In genomic region chr1:164353443-164353842, GRCm38 (mm10) we compare ENCODE assay signal across 26 mouse cellular contexts. TPM values are rescaled to one million over a fixed set of nuclear protein-coding genes. Genes with fewer than 3 reads are reported as not detected.
DNase-seq lines count a peak whose midpoint lies in the region; ATAC-seq and TF ChIP-seq lines count a peak whose summit lies in the region.
"Had no signal": no experiment of that assay in that cellular context is flagged by ENCODE, and none has a peak within 500 bp of the region (broad histone marks: within the 10 kb centered on the region; RNA-seq: fewer than 3 reads in every experiment).

No protein-coding gene starts in this region.

- H3K9ac ChIP-seq in intestine, embryonic 15.5 days, result no peak overlapping the region
- no peak overlapping the region for H3K9ac ChIP-seq in stomach, embryonic 15.5 days
- H3K9ac ChIP-seq: forebrain, embryonic 13.5 days; heart, embryonic 12.5 days; limb, embryonic 12.5 days had no signal

- peak overlapping the region; percentile 16 for H3K27ac ChIP-seq in layer of hippocampus, adult 2 months
- H3K27ac ChIP-seq in intestine, embryonic 15.5 days, result peak overlapping the region; percentile 64
- H3K27ac ChIP-seq in stomach, embryonic 15.5 days, result peak overlapping the region; percentile 63
- no peak overlapping the region for H3K27ac ChIP-seq in left cerebral cortex, adult 2 months
- H3K27ac ChIP-seq: forebrain, embryonic 13.5 days; hindbrain, postnatal 0 days; kidney, postnatal 0 days; limb, embryonic 12.5 days; midbrain, embryonic 10.5 days had no signal

- H3K9me3 ChIP-seq in intestine, embryonic 15.5 days, result no peaks in the 10 kb centered on the region
- no peaks in the 10 kb centered on the region for H3K9me3 ChIP-seq in stomach, embryonic 15.5 days
- H3K9me3 ChIP-seq: forebrain, embryonic 13.5 days; heart, embryonic 12.5 days; limb, embryonic 12.5 days; midbrain, embryonic 10.5 days had no signal

- H3K4me3 ChIP-seq in layer of hippocampus, adult 2 months, result no peak overlapping the region
- H3K4me3 ChIP-seq in intestine, embryonic 15.5 days (replicated peaks), result no peak overlapping the region
- H3K4me3 ChIP-seq in stomach, embryonic 15.5 days (replicated peaks), result no peak overlapping the region
- no peak overlapping the region for H3K4me3 ChIP-seq in left cerebral cortex, adult 2 months
- H3K4me3 ChIP-seq: forebrain, embryonic 13.5 days; heart, embryonic 12.5 days; limb, embryonic 12.5 days; midbrain, embryonic 10.5 days had no signal

- H3K4me1 ChIP-seq in intestine, embryonic 15.5 days (replicated peaks), result no peaks in the 10 kb centered on the region
- no peaks in the 10 kb centered on the region for H3K4me1 ChIP-seq in stomach, embryonic 15.5 days
- H3K4me1 ChIP-seq: forebrain, embryonic 13.5 days; limb, embryonic 12.5 days; midbrain, embryonic 10.5 days had no signal

- H3K27me3 ChIP-seq in intestine, embryonic 15.5 days (replicated peaks), result no peaks in the 10 kb centered on the region
- no peaks in the 10 kb centered on the region for H3K27me3 ChIP-seq in stomach, embryonic 15.5 days (replicated peaks)
- H3K27me3 ChIP-seq: forebrain, embryonic 13.5 days; heart, embryonic 12.5 days; limb, embryonic 12.5 days had no signal

- no peak overlapping the region for H3K4me2 ChIP-seq in intestine, embryonic 15.5 days (replicated peaks)
- H3K4me2 ChIP-seq in stomach, embryonic 15.5 days, result no peak overlapping the region
- H3K4me2 ChIP-seq: forebrain, embryonic 13.5 days; heart, embryonic 12.5 days; limb, embryonic 12.5 days; liver, embryonic 11.5 days had no signal

- WGBS in intestine, embryonic 15.5 days, result 58% methylated on average over 3 of the region's 3 CpGs
- WGBS in stomach, embryonic 15.5 days, result 60% methylated on average over 3 of the region's 3 CpGs

- TF ChIP-seq CTCF in layer of hippocampus, adult 2 months (conservative IDR thresholded peaks at IDR 0.05), result no peak
- TF ChIP-seq CTCF in brain, embryonic 14.5 days (IDR thresholded peaks at IDR 0.05; ENCODE audit: borderline replicate concordance, extremely low read depth, insufficient read depth, insufficient read length), result no peak
- TF ChIP-seq CTCF in left cerebral cortex, adult 2 months (IDR thresholded peaks at IDR 0.05), result no peak

- no peaks in the 10 kb centered on the region for H3K36me3 ChIP-seq in intestine, embryonic 15.5 days
- H3K36me3 ChIP-seq in stomach, embryonic 15.5 days, result peaks cover under 1% of the 10 kb centered on the region; the same call in 1 of the 2 replicates

- intact Hi-C loops in heart, postnatal 14 days (cut with DNase I), result no loop called here
- intact Hi-C loops in left cerebral cortex, adult 2 months (cut with DNase I), result no loop called here

- no peak for TF ChIP-seq POLR2A in brain, embryonic 14.5 days (IDR thresholded peaks at IDR 0.05; ENCODE audit: borderline replicate concordance, extremely low read depth, insufficient read depth, insufficient read length, poor library complexity, severe bottlenecking)

- no peak for DNase-seq in layer of hippocampus, adult 2 months (ENCODE audit: low spot score in 2 of 2)
- DNase-seq in layer of hippocampus, postnatal 36 days, result no peak
- DNase-seq in brain, embryonic 14.5 days (ENCODE audit: low read depth), result peak; percentile 30
- DNase-seq in heart, postnatal 14 days, result no peak
- DNase-seq in left cerebral cortex, adult 2 months (ENCODE audit: extremely low spot score in 1 of 2, low spot score in 2 of 2), result no peak
- DNase-seq: adrenal gland, adult 8-10 months; cerebellum, adult 2 months; cerebellum, postnatal 25 days; embryo, embryonic 11 days; gastrocnemius, postnatal 10 days; heart, adult 11 months; heart, postnatal 10 days; kidney, adult 2 months; lung, adult 18-20 months; lung, postnatal 10 days; thymus, adult 18-20 months; thymus, postnatal 36 days had no signal

- peak; percentile 96 for ATAC-seq in intestine, embryonic 15.5 days
- peak; percentile 86 for ATAC-seq in stomach, embryonic 15.5 days (ENCODE audit: insufficient read depth, low FRiP score, low read depth)
- ATAC-seq: forebrain, embryonic 13.5 days; hindbrain, postnatal 0 days had no signal

RNA-seq across cellular contexts. Expression of gene Blzf1, which starts 46.2 kb away (rescaled TPM):
- total RNA-seq in layer of hippocampus, adult 2 months (2021), result 10 to 100 TPM; 23.2 to 26.8 TPM
- 10 to 100 TPM; 23.0 to 23.4 TPM for total RNA-seq in layer of hippocampus, postnatal 36 days (2021)
- 10.7 and 12.3 TPM in 2 replicates for polyA plus RNA-seq in brain, embryonic 14.5 days (2012; rRNA removed)
- 23.6 and 25.7 TPM in 2 replicates for polyA plus RNA-seq in intestine, embryonic 15.5 days (2015; fragmentation: Nextera tagmentation; extraction: Ambion mirVana)
- polyA plus RNA-seq in stomach, embryonic 15.5 days (2015; fragmentation: Nextera tagmentation; extraction: Ambion mirVana), result 28.4 and 29.3 TPM in 2 replicates
- total RNA-seq in heart, postnatal 14 days (2021), result 10 to 100 TPM; 23.0 to 27.3 TPM
- 10 to 100 TPM; 22.0 to 24.1 TPM for total RNA-seq in left cerebral cortex, adult 2 months (2021)

RNA-seq across cellular contexts. Expression of gene Nme7, which starts 49.5 kb away (rescaled TPM):
- 10 to 100 TPM; 24.0 to 31.5 TPM for total RNA-seq in layer of hippocampus, adult 2 months (2021)
- 10 to 100 TPM; 24.6 to 26.1 TPM for total RNA-seq in layer of hippocampus, postnatal 36 days (2021)
- 18.4 and 19.2 TPM in 2 replicates for polyA plus RNA-seq in brain, embryonic 14.5 days (2012; rRNA removed)
- polyA plus RNA-seq in intestine, embryonic 15.5 days (2015; fragmentation: Nextera tagmentation; extraction: Ambion mirVana), result 35.0 and 35.2 TPM in 2 replicates
- polyA plus RNA-seq in stomach, embryonic 15.5 days (2015; fragmentation: Nextera tagmentation; extraction: Ambion mirVana), result 31.2 and 38.9 TPM in 2 replicates
- 1 to 10 TPM; 4.0 to 4.8 TPM for total RNA-seq in heart, postnatal 14 days (2021)
- total RNA-seq in left cerebral cortex, adult 2 months (2021), result 10 to 100 TPM; 22.7 to 24.9 TPM

Comparison
In these comparisons a context has a peak if more than half of its experiments do, and no peak if none do; other contexts are left out.
1. RNA of gene Nme7, which starts 49.5 kb away (total RNA-seq): 24.0 to 31.5 TPM in layer of hippocampus, adult 2 months, 24.6 to 26.1 TPM in layer of hippocampus, postnatal 36 days and 22.7 to 24.9 TPM in left cerebral cortex, adult 2 months; 4.0 to 4.8 TPM in heart, postnatal 14 days; every median in the first group is over 4 times any median in the second.